Mouse (Mus musculus) lung, postnatal 25 days (tissue): ENCODE results near the gene Fth1.

ENCODE experiments used
- DNase-seq: peaks from one replicate; pipeline ENCODE4 v3.0.0; 2022; ENCODE audit warnings: low spot score

Fth1 gene

DNA sequence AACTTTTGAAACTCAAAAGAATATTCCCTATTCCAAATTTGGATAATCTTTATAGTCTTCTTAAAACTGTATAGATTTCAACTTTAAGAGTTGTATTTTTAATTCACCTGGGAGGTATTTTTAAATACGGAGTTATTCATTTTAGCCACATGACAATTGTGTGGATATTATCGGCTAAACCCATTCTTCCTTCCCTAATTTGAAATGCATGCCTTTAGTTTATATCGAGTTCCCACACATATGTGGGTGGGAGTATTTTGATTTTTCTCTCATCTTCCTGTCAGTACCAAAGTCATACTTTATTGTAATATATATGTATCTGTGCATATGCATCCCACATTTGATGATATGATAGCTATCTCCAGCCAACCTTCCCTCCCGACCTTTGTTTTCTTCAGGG lies at the start of gene Fth1:
Fth1 (plus strand) TSS at position 341 of the 400 bp plus-strand sequence.
- DNase-seq = no peak

DNA sequence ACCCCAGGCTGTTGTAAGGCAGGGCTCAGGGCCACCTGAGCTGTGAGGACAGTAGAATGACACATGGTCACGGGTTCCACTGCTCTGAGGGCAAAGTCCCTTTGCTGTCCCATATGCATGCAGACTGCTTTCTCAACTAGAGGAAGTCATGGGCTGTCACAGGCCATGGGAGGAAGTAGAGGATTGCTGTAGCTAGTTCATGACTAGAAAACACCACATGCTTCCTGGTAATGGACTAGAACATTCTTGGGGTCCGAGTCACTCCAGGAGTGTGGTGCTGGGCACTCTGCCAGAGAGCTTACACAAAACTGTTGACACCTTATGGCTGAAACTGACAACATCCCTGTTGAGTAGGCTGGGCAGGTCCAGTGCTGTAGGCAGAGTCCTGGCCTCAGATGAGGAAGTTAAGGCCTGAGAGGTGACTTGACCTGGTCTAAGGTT lies 49.2 kb upstream of the Fth1 start:
- DNase-seq = peak; percentile 48

DNA sequence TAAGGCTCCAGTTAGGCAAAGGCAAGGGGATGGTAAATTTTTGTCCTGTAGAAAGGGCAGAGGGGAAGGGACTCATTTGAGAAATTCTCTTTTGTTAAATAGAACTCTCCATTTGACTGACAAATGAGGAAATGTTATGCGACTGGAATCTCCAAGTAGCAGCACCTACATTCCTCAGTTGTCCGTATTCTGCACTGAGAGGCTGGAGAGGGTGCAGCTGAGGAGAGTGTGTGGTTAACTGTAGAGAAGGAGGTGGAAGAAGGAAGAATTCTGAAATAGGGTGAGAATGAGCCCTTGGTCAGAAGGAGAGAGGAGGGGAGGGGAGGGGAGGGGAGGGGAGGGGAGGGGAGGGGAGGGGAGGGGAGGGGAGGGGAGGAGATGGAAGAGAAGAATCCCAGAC lies 46.5 kb upstream of the Fth1 start:
- no peak for DNase-seq

- no peak for DNase-seq
Observed at GRCm38 (mm10) chr19:9936579-9936978, 43.8 kb upstream of the Fth1 start.

- DNase-seq = no peak
Observed at GRCm38 (mm10) chr19:9937428-9937827, 43.0 kb upstream of the Fth1 start.

GRCm38 (mm10) chr19:9938156-9938823 lies 42.1 kb upstream of the Fth1 start:
- DNase-seq = no peak

DNA sequence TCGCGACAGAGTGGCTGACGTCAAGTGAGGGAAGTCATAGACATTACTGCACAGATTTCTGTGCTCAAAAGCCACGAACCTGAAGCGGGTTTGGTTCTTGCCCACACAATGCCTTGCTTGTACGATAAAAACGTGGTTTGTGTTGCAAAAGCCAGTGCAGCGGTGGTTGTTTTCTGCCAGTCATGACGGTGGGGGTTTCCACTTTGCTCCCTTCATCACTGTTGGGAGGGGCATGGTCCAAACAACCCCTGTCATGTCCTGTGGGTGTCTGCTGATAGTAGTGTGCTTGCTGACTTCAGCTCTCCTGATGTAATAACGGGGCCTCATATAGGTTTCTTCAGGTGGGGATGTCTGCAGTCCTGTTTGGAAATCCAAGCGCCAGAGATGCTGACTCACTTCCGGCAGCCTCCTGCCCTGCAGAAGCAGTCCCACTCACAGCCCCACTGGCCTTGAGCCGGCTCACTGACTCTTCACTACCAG lies 41.5 kb upstream of the Fth1 start:
- peak; percentile 53 for DNase-seq

- no peak for DNase-seq
Observed at GRCm38 (mm10) chr19:9939841-9940240, 40.6 kb upstream of the Fth1 start.

DNA sequence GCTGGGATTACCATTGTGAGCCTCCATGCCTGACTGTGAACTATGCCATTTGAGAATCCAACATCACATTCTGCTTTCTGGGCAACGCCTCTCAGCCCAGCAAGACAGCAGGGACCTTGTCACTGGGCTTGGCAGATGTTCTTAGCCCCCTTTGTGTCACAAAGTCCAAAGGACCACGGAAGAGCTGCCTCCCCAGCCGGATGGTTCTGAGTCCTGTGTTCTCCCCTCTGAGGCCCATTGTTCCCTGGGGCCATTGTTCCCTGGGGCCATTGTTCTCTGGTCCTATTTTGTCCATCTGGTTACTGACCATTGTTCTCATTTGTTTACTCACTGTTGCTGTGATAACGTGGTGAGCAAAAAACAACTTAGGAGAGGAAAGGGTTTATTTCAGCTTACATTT lies 39.5 kb upstream of the Fth1 start:
- no peak for DNase-seq

GRCm38 (mm10) chr19:9941809-9942208 lies 38.6 kb upstream of the Fth1 start:
- DNase-seq = no peak

GRCm38 (mm10) chr19:9942539-9943533 lies 37.6 kb upstream of the Fth1 start:
- DNase-seq = peak; percentile 17

DNA sequence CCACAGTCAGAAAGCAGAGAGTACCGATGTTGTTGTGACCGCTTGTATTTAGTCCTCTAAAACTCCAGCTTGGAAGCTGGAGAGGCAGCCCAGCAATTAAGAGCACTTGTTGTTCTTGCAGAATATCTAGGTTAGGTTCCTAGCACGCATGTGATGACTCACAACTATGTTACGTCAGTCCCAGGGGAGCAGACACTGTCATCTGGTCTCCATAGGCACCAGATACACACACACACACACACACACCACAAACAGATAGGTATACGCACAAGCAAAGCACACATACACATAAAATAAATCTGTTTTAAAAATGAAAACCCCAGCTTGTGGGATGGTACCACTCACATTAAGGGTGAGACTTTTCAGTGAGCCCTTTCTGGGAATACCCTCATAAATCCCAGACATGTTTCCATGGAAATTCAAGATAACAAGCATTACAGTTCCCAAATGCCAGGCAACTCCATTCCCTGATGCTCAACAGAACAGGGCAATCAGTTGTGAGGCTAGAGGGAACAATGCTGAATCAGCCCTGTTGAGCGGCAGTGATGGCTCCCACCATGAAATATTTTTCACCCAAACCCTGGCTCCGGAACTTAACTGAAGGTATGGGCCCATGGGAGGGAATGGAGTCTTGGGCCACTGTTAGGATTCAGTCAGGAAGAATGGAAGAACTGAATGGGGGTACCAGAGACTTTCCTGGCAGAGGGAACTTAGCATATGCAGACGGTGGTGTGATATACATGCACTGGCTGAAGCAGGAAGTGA lies 34.4 kb upstream of the Fth1 start:
- peak; percentile 53 for DNase-seq

DNA sequence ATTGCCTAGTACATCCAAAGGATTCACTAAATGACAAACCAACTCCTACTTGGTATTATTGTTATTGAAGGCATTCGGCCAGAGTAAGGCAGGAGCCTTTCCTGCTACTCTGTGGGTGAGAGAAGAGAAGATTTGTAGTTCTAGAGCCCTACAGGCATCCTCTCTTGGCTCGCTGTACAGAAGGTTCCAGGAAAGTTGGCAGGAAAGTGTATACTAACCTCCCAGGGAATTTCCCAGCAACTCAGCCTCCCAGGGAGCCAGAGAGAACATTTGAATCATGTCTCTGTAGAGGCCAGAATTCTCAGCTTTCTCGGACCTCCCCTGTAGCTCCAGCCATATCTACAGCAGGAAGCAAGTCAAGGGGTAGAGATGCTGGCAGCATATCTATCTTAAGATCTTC lies 33.4 kb upstream of the Fth1 start:
- peak; percentile 63 for DNase-seq

DNA sequence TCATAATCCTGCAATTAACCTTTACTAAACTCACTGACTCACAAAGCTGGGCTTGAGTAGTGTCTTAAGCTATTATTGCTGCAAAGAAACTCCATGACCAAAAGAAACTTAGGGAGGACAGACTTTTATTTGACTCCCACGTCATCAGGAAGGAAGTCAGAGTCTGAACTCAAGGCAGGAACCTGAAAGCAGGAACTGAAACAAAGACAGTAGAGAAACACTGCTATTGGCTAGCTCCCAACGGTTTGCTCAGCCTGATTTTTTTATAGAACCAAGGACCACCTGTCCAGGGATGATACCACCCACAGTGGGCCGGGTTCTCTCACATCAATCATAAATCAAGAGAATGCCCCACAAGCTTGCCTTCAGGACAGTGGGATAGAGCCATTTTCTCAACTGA lies 28.0 kb upstream of the Fth1 start:
- DNase-seq = peak; percentile 31

- DNase-seq = peak; percentile 46
Observed at GRCm38 (mm10) chr19:9952912-9953311, 27.5 kb upstream of the Fth1 start.

- DNase-seq = peak; percentile 91
Observed at GRCm38 (mm10) chr19:9954055-9954810, 26.2 kb upstream of the Fth1 start.

- DNase-seq = peak; percentile 46
Observed at GRCm38 (mm10) chr19:9954811-9955202, 25.6 kb upstream of the Fth1 start.

DNA sequence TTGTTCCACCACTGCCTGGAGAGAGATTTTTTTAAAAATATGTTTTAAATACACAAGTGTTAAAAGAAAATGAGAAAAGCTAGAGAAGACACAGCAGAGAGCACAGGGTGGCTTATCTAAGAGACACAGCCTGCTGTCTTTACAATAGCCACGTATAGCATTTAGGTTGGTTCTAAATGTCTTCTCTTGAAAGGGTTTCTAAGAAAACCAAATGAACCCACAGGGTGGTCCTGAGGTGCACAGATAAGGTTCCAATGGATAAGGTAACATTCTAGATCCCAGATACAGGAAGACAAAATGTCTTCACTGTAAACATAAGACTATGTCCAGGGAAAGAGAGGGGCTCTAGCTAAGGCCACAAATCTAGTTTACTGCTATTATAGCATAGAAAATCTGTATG lies 25.0 kb upstream of the Fth1 start:
- DNase-seq = no peak

DNA sequence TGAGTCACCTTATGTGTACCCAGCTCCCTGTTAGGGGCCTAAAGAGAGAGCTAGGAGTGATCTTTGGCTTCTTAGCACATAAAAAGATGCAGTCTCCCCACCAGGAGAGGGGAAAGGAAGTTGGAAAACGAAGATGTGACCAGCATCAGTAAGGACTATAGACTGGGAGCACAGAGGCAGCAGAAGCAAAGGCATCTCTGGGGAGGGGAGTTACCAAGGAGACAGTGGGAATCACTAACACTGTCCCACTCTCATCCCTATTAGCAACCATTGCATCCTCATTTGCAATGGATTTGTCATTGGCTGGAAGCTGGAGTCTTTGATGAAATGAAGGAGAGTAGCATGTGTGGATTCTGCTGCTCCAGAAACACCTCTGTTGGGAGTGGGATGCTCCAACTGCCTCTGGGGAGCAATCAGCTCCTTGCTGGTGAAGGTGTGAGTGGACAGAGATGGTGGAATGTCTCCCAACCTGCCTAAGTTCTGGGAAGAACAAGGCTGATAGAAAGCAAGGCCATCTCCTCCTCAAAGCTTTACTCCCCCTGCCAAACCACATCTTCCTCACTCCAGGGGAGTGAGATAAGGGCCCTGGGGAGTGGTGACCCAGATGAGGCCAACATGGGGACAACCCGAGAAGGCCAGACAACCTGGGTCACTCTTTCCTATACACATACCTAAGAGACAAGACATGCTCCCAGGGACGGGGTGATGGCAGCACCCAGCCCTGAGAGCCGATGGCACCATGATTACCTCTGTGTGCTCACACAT lies 23.6 kb upstream of the Fth1 start:
- DNase-seq = no peak

- no peak for DNase-seq
Observed at GRCm38 (mm10) chr19:9957965-9958364, 22.4 kb upstream of the Fth1 start.

DNA sequence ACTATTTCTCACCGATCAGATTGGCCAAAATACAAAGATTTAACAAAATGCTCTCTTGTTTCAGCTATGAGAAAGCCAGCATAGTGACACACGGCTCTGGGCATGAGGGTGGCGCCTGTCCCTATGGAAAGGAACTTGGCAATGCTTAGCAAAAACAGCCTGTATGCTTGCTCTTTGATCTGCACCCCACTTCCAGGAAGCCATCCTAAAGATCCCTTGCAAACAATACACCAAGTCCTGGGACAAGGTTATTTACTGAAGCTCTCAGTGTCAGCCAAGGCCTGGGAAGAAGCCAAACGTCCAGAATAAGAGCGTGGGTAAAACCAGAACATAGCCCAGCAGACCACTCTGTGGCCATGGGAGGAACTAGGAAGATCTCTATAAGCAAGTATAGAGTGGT lies 19.6 kb upstream of the Fth1 start:
- no peak for DNase-seq
